Mouse (Mus musculus): ENCODE measurements at regions not wholly inside any gene's neighbourhood (a gene's known extent, or its start where the extent isn't known, plus 50 kb on each side); places are given as distances from the start of the nearest gene placed in this dataset.

- no peak for DNase-seq
Observed at GRCm38 (mm10) chr9:46509896-46510295, 190.1 kb upstream of the 4931429L15Rik start.

- DNase-seq = no peak
Observed at GRCm38 (mm10) chr9:46509458-46509857, 189.7 kb upstream of the 4931429L15Rik start.

GRCm38 (mm10) chr9:46507036-46507435 is 187.2 kb upstream of the 4931429L15Rik start:
- DNase-seq = no peak

- no peak for DNase-seq
Observed at GRCm38 (mm10) chr9:46504536-46504935, 184.8 kb upstream of the 4931429L15Rik start.

GRCm38 (mm10) chr9:46504133-46504416 is 184.3 kb upstream of the 4931429L15Rik start:
- no peak for DNase-seq

GRCm38 (mm10) chr9:46503321-46504132 is 183.7 kb upstream of the 4931429L15Rik start:
- no peak for DNase-seq

- DNase-seq = no peak
Observed at GRCm38 (mm10) chr9:46499426-46499825, 179.6 kb upstream of the 4931429L15Rik start.

- no peak for DNase-seq
Observed at GRCm38 (mm10) chr9:46498861-46499260, 179.1 kb upstream of the 4931429L15Rik start.

- peak; percentile 19 for DNase-seq
Observed at GRCm38 (mm10) chr9:46495276-46495675, 175.5 kb upstream of the 4931429L15Rik start.

GRCm38 (mm10) chr9:46482859-46483443 is 163.2 kb upstream of the 4931429L15Rik start:
- no peak for DNase-seq

GRCm38 (mm10) chr9:46482034-46482858 is 162.5 kb upstream of the 4931429L15Rik start:
- no peak for DNase-seq

GRCm38 (mm10) chr9:46481491-46481890 is 161.7 kb upstream of the 4931429L15Rik start:
- no peak for DNase-seq

- DNase-seq = peak; percentile 73
Observed at GRCm38 (mm10) chr9:46480080-46480690, 160.4 kb upstream of the 4931429L15Rik start.

- DNase-seq = peak; percentile 24
Observed at GRCm38 (mm10) chr9:46478611-46479010, 158.8 kb upstream of the 4931429L15Rik start.

- DNase-seq = no peak
Observed at GRCm38 (mm10) chr9:46476516-46476915, 156.7 kb upstream of the 4931429L15Rik start.

GRCm38 (mm10) chr9:46473681-46474080 is 153.9 kb upstream of the 4931429L15Rik start:
- DNase-seq = no peak

- peak; percentile 88 for DNase-seq
Observed at GRCm38 (mm10) chr9:46469521-46469920, 149.7 kb upstream of the 4931429L15Rik start.

GRCm38 (mm10) chr9:46468306-46468705 is 148.5 kb upstream of the 4931429L15Rik start:
- DNase-seq = no peak

GRCm38 (mm10) chr9:46467671-46468070 is 147.9 kb upstream of the 4931429L15Rik start:
- DNase-seq = no peak

- DNase-seq = peak; percentile 38
Observed at GRCm38 (mm10) chr9:46462681-46463080, 142.9 kb upstream of the 4931429L15Rik start.

GRCm38 (mm10) chr9:46457945-46458344 is 138.2 kb upstream of the 4931429L15Rik start:
- DNase-seq = no peak

- peak; percentile 75 for DNase-seq
Observed at GRCm38 (mm10) chr9:46454807-46455610, 135.2 kb upstream of the 4931429L15Rik start.
